Mouse (Mus musculus): Measurements from ENCODE around the gene Zdhhc17. TPM values are rescaled to one million over a fixed set of nuclear protein-coding genes. Genes with fewer than 3 reads are reported as not detected.

Zdhhc17 gene
- polyA plus RNA-seq, 1 experiment from 2014 or later: 49.9 TPM

DNA sequence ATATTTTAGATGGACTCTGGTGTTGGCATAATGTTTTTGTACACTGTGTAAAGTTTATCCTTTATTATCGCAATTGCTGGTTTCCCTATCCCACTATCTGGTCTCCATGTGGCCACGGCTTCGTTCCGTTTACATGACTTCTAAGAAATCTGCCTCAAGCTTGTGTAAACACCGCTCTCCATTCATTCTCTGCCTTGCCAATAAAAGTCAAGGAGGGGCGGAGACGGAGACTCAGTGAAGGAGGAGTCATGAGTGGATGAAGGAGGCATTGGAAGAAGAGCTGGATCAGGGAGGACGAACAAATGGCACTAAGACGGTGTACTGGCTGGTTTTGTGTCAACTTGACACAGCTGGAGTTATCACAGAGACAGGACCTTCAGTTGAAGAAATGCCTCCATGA, 37.9 kb downstream of the Zdhhc17 start:
- no peaks in the 10 kb centered on the region for H3K4me1 ChIP-seq (replicated peaks)

DNA sequence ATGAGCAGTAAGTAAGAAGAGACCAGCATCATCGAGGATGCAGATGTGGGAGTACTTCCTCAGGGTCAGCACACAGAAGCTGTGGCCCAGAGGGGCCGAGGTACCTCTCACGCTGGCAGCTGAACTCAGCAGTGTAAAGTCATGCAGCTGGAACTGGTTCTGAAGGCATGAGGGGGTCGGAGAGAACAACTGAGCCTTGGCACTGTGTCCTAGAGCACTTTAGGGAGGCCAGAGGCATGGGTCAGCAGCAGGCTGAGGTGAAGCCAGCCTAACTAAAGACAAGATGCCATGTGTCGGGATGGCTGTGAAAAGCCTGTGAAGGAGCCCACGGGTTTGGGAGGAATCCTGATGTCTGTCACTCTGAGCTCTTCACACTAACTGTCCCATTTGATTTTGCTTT, 38.5 kb downstream of the Zdhhc17 start:
- no peak overlapping the region for H3K4me2 ChIP-seq
- no peak overlapping the region for H3K4me3 ChIP-seq
- H3K9me3 ChIP-seq: no peaks in the 10 kb centered on the region
- no peak for ATAC-seq (ENCODE audit: low FRiP score, low read depth)
- WGBS: 88% methylated on average over 6 of the region's 6 CpGs
- H3K36me3 ChIP-seq: peaks cover 33% of the 10 kb centered on the region
- H3K27ac ChIP-seq (replicated peaks): no peak overlapping the region
- H3K9ac ChIP-seq: no peak overlapping the region
- H3K4me1 ChIP-seq (replicated peaks): no peaks in the 10 kb centered on the region
- no peaks in the 10 kb centered on the region for H3K27me3 ChIP-seq

More for the DNA sequence above, 37.9 kb downstream of the Zdhhc17 start:
- no peak for ATAC-seq (ENCODE audit: low FRiP score, low read depth)
- Histone ChIP-seq H3K4me2 (no peak overlapping the region), H3K27me3 (no peaks in the 10 kb centered on the region), H3K4me3 (no peak overlapping the region), H3K27ac (replicated peaks) (no peak overlapping the region), H3K9me3 (no peaks in the 10 kb centered on the region), H3K36me3 (peaks cover 31% of the 10 kb centered on the region), H3K9ac (no peak overlapping the region)
- WGBS: 91% methylated on average over 9 of the region's 9 CpGs

DNA sequence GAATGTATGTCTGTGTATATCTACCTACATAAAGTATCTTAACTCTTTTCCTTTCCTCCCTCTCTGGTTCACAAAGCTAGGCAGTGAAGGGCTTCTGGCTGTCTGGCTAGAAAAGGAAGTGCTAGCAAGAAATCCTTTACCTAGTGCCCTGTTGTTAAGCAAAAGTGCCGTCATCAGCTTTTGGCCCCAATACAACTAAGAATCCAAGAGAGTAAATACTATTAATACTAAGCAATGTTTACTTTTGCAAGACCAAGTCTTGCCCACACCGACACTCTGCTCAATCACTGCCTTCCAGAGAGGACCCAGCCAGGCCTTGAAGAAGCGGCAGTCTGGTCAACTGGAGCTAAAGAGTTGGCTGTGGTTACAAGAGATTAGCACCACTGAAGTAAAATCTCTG, 38.9 kb downstream of the Zdhhc17 start:
- peaks cover 33% of the 10 kb centered on the region for H3K36me3 ChIP-seq
- H3K4me3 ChIP-seq: no peak overlapping the region
- no peaks in the 10 kb centered on the region for H3K9me3 ChIP-seq
- H3K9ac ChIP-seq: no peak overlapping the region
- ATAC-seq (ENCODE audit: low FRiP score, low read depth): no peak
- H3K27ac ChIP-seq (replicated peaks): no peak overlapping the region
- WGBS: 95% methylated on average over 3 of the region's 3 CpGs
- no peak overlapping the region for H3K4me2 ChIP-seq
- no peaks in the 10 kb centered on the region for H3K27me3 ChIP-seq
- no peaks in the 10 kb centered on the region for H3K4me1 ChIP-seq (replicated peaks)

DNA sequence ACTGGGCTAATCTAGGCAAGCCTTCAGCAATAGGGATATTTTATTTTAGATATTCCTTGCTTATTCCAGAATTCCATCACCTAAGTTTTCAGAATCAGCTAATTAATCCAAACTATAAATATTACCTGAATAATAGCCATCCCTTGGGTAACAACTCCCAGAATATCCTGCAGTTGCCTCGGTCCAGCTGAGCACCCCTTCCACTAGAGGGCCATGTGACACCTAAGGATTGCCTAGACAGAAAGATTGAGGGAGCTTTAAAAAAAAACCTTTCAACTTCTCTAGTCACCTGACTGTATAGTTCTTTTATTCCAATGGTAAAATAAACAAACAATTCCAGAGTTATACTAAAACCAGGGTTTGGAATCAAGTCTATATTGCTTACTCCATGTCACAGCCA, 47.8 kb downstream of the Zdhhc17 start:
- H3K36me3 ChIP-seq: peaks cover 17% of the 10 kb centered on the region
- H3K9me3 ChIP-seq: no peaks in the 10 kb centered on the region
- 44% methylated on average over 1 of the region's 1 CpGs for WGBS
- H3K4me3 ChIP-seq: no peak overlapping the region
- no peaks in the 10 kb centered on the region for H3K27me3 ChIP-seq
- ATAC-seq (ENCODE audit: low FRiP score, low read depth): no peak
- H3K4me1 ChIP-seq (replicated peaks): no peaks in the 10 kb centered on the region
- H3K27ac ChIP-seq (replicated peaks): no peak overlapping the region
- H3K9ac ChIP-seq: no peak overlapping the region
- no peak overlapping the region for H3K4me2 ChIP-seq

DNA sequence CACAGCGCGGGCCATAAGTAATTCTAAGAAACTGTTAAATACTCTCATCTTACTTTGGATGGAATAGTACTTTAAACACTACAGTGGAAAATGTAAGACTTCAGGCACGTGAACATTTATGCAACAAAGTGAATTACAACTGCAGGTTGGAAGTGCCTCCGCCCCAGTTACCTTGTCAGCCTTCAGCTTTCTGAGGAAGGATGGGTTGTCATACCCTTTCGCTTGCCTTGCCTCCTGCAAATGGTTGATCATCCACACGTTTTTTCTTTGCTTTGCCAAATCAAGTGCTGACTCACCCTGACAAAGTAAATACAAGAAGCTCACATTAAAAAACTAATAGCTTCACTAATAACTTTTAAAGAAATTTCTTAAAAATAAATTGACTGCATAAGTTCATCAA, 49.1 kb downstream of the Zdhhc17 start:
- Histone ChIP-seq H3K27ac (replicated peaks) (no peak overlapping the region), H3K9ac (no peak overlapping the region), H3K4me1 (replicated peaks) (no peaks in the 10 kb centered on the region), H3K36me3 (peaks cover 13% of the 10 kb centered on the region), H3K27me3 (no peaks in the 10 kb centered on the region), H3K4me3 (no peak overlapping the region), H3K4me2 (no peak overlapping the region), H3K9me3 (no peaks in the 10 kb centered on the region)
- 93% methylated on average over 6 of the region's 6 CpGs for WGBS
- no peak for ATAC-seq (ENCODE audit: low FRiP score, low read depth)

DNA sequence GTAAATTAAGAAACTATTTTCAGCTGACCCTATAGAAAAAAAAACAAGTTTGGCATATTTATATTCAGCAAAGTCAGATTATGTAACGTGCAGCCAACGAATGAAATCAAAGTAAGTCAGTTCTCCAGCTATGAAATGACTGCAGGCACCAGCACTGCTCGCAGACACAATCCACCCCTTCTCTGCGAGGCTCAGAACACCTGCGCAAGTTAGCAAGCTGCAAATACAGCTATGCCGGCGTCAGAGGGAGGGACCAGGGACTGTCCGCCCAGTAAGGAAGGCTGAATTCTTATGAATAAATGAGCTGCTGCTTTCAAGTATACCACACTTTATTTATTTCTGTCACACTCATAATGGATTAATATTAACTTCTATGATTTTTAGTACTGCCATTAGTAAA, 50.2 kb downstream of the Zdhhc17 start:
- Histone ChIP-seq H3K4me3 (no peak overlapping the region), H3K4me2 (no peak overlapping the region), H3K9ac (no peak overlapping the region), H3K27ac (replicated peaks) (no peak overlapping the region), H3K4me1 (replicated peaks) (no peaks in the 10 kb centered on the region), H3K9me3 (no peaks in the 10 kb centered on the region), H3K27me3 (no peaks in the 10 kb centered on the region), H3K36me3 (peaks cover 23% of the 10 kb centered on the region)
- 94% methylated on average over 8 of the region's 8 CpGs for WGBS
- no peak for ATAC-seq (ENCODE audit: low FRiP score, low read depth)

DNA sequence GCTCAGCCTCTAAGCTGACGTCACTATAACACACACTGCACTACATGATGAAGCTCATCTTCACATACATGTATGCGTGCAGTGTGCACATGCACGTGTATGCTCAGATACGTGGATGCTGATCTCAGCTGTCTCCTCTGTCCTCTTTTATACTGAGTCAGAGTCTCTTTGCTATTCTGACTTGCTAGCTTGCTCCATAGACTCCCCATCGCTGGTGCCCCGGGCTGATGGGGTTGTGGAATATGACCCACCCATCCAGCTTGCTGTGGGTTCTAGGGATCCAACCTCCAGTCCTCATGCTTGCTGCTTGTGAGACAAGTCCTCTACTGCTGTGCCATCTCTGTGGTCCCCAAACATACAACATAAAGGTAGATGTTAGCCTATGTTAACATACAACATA, 51.1 kb downstream of the Zdhhc17 start:
- no peaks in the 10 kb centered on the region for H3K4me1 ChIP-seq (replicated peaks)
- no peak overlapping the region for H3K9ac ChIP-seq
- no peak for ATAC-seq (ENCODE audit: low FRiP score, low read depth)
- H3K4me2 ChIP-seq: no peak overlapping the region
- no peaks in the 10 kb centered on the region for H3K27me3 ChIP-seq
- no peaks in the 10 kb centered on the region for H3K9me3 ChIP-seq
- H3K36me3 ChIP-seq: peaks cover 23% of the 10 kb centered on the region
- no peak overlapping the region for H3K27ac ChIP-seq (replicated peaks)
- no peak overlapping the region for H3K4me3 ChIP-seq
- 96% methylated on average over 6 of the region's 6 CpGs for WGBS

DNA sequence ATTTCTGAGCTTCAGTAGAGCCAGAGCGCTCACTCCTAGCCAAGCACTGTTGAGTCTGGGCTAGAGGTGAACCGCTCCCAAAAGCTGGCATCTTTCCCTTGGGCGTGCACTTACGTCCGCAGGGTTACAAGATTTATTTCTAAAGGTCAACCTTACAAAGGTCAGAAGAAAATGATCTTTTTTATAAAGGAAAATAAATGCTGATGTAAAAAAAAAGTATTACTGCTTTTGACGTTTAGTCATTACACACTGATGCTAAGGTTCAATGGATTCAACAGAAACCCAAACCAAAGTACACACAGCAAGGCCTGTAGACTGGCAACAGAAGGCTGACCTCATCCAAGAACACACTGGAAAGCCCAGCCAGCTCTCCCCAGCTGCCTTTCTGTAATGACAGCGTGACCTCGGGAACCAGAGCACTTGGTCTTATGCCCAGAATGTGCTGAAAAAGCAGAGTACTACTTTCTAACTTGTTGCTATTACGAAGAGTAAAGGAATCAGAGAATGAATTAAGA, 56.9 kb downstream of the Zdhhc17 start:
- peaks cover 11% of the 10 kb centered on the region for H3K36me3 ChIP-seq
- 60% methylated on average over 9 of the region's 9 CpGs for WGBS
- peak overlapping the region; percentile 25 for H3K27ac ChIP-seq (replicated peaks)
- H3K9me3 ChIP-seq: no peaks in the 10 kb centered on the region
- peak; percentile 88; the same call in 1 of the 2 replicates for ATAC-seq (ENCODE audit: low FRiP score, low read depth)
- H3K27me3 ChIP-seq: no peaks in the 10 kb centered on the region
- H3K9ac ChIP-seq: no peak overlapping the region
- peaks cover 7% of the 10 kb centered on the region; the same call in 1 of the 2 replicates for H3K4me1 ChIP-seq (replicated peaks)
- H3K4me2 ChIP-seq: no peak overlapping the region
- no peak overlapping the region for H3K4me3 ChIP-seq

DNA sequence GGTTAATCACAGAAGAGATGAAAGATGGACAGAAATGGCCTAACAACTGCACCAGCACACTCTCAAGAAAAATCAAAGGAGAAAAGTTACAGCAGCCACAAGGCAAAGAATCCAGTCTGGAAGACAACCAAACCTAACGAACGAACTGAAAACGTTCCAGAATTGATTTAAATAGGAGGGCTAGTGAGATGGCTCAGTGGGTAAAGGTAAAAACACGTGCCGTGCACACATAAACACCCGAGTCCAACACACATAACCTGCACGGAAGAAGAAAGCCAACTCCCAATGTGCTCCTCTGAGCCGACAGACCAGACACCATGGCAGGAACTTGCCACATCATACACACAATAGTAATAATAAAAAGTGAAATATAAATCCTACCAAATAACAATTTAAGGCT, 57.7 kb downstream of the Zdhhc17 start:
- no peak for ATAC-seq (ENCODE audit: low FRiP score, low read depth)
- Histone ChIP-seq H3K9me3 (no peaks in the 10 kb centered on the region), H3K27ac (replicated peaks) (no peak overlapping the region), H3K4me3 (no peak overlapping the region), H3K4me1 (replicated peaks) (peaks cover 7% of the 10 kb centered on the region; the same call in 1 of the 2 replicates), H3K9ac (no peak overlapping the region), H3K36me3 (peaks cover 15% of the 10 kb centered on the region), H3K4me2 (no peak overlapping the region), H3K27me3 (no peaks in the 10 kb centered on the region)
- 88% methylated on average over 8 of the region's 8 CpGs for WGBS

DNA sequence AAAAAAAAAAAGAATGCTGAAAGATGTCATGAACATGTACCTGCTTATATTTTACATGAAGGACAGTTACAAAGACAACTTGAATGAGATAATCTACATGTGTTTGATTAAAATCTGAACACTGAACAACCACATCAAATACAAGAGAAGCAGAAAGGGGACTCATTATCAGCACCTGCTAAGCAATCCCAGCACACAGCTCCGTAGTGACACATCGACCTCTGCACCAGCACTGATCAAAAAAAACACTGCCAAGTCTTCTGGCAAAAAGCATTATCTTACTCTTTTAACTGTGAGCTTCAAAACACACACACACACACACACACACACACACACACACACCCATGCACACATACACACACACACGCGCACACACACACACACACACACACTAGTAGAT, 58.2 kb downstream of the Zdhhc17 start:
- no peak overlapping the region for H3K27ac ChIP-seq (replicated peaks)
- H3K4me3 ChIP-seq: no peak overlapping the region
- no peaks in the 10 kb centered on the region for H3K27me3 ChIP-seq
- ATAC-seq (ENCODE audit: low FRiP score, low read depth): no peak
- H3K9me3 ChIP-seq: no peaks in the 10 kb centered on the region
- 83% methylated on average over 4 of the region's 4 CpGs for WGBS
- H3K4me2 ChIP-seq: no peak overlapping the region
- H3K36me3 ChIP-seq: peaks cover 17% of the 10 kb centered on the region
- no peak overlapping the region for H3K9ac ChIP-seq
- H3K4me1 ChIP-seq (replicated peaks): peaks cover 7% of the 10 kb centered on the region; the same call in 1 of the 2 replicates

DNA sequence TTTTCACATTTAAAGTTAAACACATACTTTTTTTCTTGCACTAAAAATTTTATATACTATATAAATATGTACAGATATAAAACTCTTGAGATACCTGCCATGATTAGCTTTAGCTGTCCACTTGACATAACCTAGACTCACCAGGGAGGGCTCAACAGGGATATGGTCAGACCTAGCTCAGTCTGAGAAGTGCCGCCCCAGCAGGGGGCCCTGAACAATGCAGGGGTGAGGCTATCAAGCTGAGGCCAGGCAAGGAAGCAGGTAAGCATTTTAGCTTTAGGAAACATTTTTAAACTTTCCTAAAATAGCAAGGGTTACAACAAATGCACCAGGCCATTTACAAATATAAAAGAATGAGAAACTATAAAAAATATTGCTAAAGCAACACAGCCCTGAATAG, 58.8 kb downstream of the Zdhhc17 start:
- Histone ChIP-seq H3K9ac (no peak overlapping the region), H3K9me3 (no peaks in the 10 kb centered on the region), H3K36me3 (peaks cover 24% of the 10 kb centered on the region), H3K27me3 (no peaks in the 10 kb centered on the region), H3K4me1 (replicated peaks) (peaks cover 7% of the 10 kb centered on the region; the same call in 1 of the 2 replicates), H3K4me3 (no peak overlapping the region), H3K27ac (replicated peaks) (no peak overlapping the region), H3K4me2 (no peak overlapping the region)
- no peak for ATAC-seq (ENCODE audit: low FRiP score, low read depth)
- 90% methylated on average over 1 of the region's 1 CpGs for WGBS

DNA sequence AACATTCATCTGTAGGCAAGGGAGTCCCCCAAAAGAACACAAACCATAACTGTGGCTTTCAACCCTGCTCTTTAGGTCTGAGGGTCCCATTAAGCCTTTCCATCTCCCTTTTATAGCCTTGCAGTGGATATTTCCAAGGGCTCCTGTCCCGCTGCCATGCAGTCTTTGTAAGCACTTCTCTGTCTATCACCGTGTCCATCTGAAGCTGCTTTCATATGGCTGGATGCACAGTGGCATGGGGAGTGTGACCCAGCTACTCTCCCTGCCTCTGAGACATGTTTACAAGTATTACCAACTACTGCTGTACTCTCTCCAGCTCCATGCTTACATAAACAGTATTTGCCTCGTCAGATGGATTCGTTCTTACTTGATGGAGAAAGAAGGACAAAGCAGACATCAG, 62.4 kb downstream of the Zdhhc17 start:
- peaks cover 23% of the 10 kb centered on the region for H3K36me3 ChIP-seq
- no peak overlapping the region for H3K4me3 ChIP-seq
- no peaks in the 10 kb centered on the region for H3K27me3 ChIP-seq
- no peak overlapping the region for H3K9ac ChIP-seq
- H3K9me3 ChIP-seq: no peaks in the 10 kb centered on the region
- no peak overlapping the region for H3K4me2 ChIP-seq
- 0 out of 2 replicates have a peak, but pooled peaks cover 3% of the 10 kb centered on the region for H3K4me1 ChIP-seq (replicated peaks)
- H3K27ac ChIP-seq (replicated peaks): no peak overlapping the region
- no peak for ATAC-seq (ENCODE audit: low FRiP score, low read depth)
- 90% methylated on average over 4 of the region's 4 CpGs for WGBS

DNA sequence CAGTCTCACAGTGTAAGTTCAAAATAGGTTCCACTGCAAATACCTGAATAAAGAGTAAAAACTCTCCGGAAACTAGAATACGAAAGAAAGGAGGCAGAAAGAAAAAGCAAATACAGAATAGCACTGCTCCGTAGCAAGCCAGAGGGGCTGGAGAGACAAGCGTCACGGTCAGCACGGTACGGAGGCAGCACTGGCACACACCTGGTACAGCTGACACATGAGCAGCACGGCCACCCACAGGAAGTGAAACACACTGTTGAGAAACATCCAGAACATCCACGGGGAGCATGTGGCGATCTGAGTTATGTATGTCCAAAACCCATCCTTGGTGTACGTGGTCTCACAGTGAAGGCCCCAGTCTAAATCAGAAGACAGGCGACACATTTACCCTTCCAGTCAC, 64.0 kb downstream of the Zdhhc17 start:
- H3K27me3 ChIP-seq: no peaks in the 10 kb centered on the region
- peaks cover 30% of the 10 kb centered on the region for H3K36me3 ChIP-seq
- H3K27ac ChIP-seq (replicated peaks): 0 out of 2 replicates have a peak overlapping the region, but pooled peaks have one; percentile 14
- H3K9ac ChIP-seq: no peak overlapping the region
- ATAC-seq (ENCODE audit: low FRiP score, low read depth): no peak
- no peak overlapping the region for H3K4me2 ChIP-seq
- WGBS: 86% methylated on average over 12 of the region's 12 CpGs
- no peaks in the 10 kb centered on the region for H3K9me3 ChIP-seq
- H3K4me3 ChIP-seq: no peak overlapping the region
- no peaks in the 10 kb centered on the region for H3K4me1 ChIP-seq (replicated peaks)

All from hindbrain, embryonic 15.5 days (tissue).